Mouse (Mus musculus) heart, embryonic 13.5 days (tissue): Measurements from ENCODE around the gene Tbc1d10b. TPM values are rescaled to one million over a fixed set of nuclear protein-coding genes. Genes with fewer than 3 reads are reported as not detected.

ENCODE experiments used
- polyA plus RNA-seq: library from polyadenylated mRNA; unstranded; fragments of >200 nt; fragmentation: Nextera tagmentation; extraction: Ambion mirVana; gene quantifications from 2 replicates; pipeline ENCODE4 v1.2.1, GENCODE M21; 2015

Tbc1d10b gene
- polyA plus RNA-seq, 1 experiment from 2014 or later: 18.0 TPM

Other genes with a start within 250 kb of the Tbc1d10b start
- gene Cdipt, start 232.6 kb downstream of the Tbc1d10b start, polyA plus RNA-seq: 69.5 and 79.9 TPM in 2 replicates
- gene Cdiptos, start 232.4 kb downstream of the Tbc1d10b start, polyA plus RNA-seq: 0.59 and 1.7 TPM in 2 replicates
- 11.2 and 11.9 TPM in 2 replicates for gene Mvp, start 193.8 kb downstream of the Tbc1d10b start, polyA plus RNA-seq
- gene Pagr1b, start 192.0 kb downstream of the Tbc1d10b start, polyA plus RNA-seq: 0.38 and 0.44 TPM in 2 replicates
- gene Pagr1a, start 191.1 kb downstream of the Tbc1d10b start, polyA plus RNA-seq: 55.6 and 76.2 TPM in 2 replicates
- 13.8 and 25.7 TPM in 2 replicates for gene Gm42742, start 187.4 kb downstream of the Tbc1d10b start, polyA plus RNA-seq
- gene Prrt2, start 187.3 kb downstream of the Tbc1d10b start, polyA plus RNA-seq: 1.6 TPM in 2 replicates
- 31.0 and 34.5 TPM in 2 replicates for gene Maz, start 181.4 kb downstream of the Tbc1d10b start, polyA plus RNA-seq
- gene Kif22, start 166.0 kb downstream of the Tbc1d10b start, polyA plus RNA-seq: 72.4 and 79.2 TPM in 2 replicates
- not detected in 2 replicates for gene Zg16, start 121.1 kb downstream of the Tbc1d10b start, polyA plus RNA-seq
- 1.0 and 1.1 TPM in 2 replicates for gene AI467606, start 117.1 kb downstream of the Tbc1d10b start, polyA plus RNA-seq
- 3.2 and 4.7 TPM in 2 replicates for gene Qprt, start 86.2 kb downstream of the Tbc1d10b start, polyA plus RNA-seq
- 0.13 and 0.36 TPM in 2 replicates for gene Spn, start 70.6 kb downstream of the Tbc1d10b start, polyA plus RNA-seq
- 42.1 TPM in 2 replicates for gene Cd2bp2, start 12.4 kb downstream of the Tbc1d10b start, polyA plus RNA-seq
- gene Mylpf, start 422 bp upstream of the Tbc1d10b start, polyA plus RNA-seq: 17.0 and 24.9 TPM in 2 replicates
- gene Zfp553, start 24.6 kb upstream of the Tbc1d10b start, polyA plus RNA-seq: 21.4 and 24.1 TPM in 2 replicates
- 23.1 and 23.2 TPM in 2 replicates for gene Sept1, start 24.7 kb upstream of the Tbc1d10b start, polyA plus RNA-seq
- gene Zfp771, start 35.8 kb upstream of the Tbc1d10b start, polyA plus RNA-seq: 32.6 and 32.9 TPM in 2 replicates
- 161 and 179 TPM in 2 replicates for gene Dctpp1, start 52.2 kb upstream of the Tbc1d10b start, polyA plus RNA-seq
- gene Sephs2, start 65.6 kb upstream of the Tbc1d10b start, polyA plus RNA-seq: 57.1 and 61.6 TPM in 2 replicates
- gene Itgal, start 87.8 kb upstream of the Tbc1d10b start, polyA plus RNA-seq: 0.98 and 1.2 TPM in 2 replicates
- gene Zfp768, start 137.1 kb upstream of the Tbc1d10b start, polyA plus RNA-seq: 16.5 and 16.6 TPM in 2 replicates
- gene Zfp747, start 167.6 kb upstream of the Tbc1d10b start, polyA plus RNA-seq: 4.7 and 5.3 TPM in 2 replicates
- gene 9130019O22Rik, start 178.7 kb upstream of the Tbc1d10b start, polyA plus RNA-seq: 3.6 TPM in 2 replicates
- 4.3 and 4.9 TPM in 2 replicates for gene E430018J23Rik, start 185.2 kb upstream of the Tbc1d10b start, polyA plus RNA-seq
- gene Zfp764, start 198.4 kb upstream of the Tbc1d10b start, polyA plus RNA-seq: 4.6 and 5.0 TPM in 2 replicates
- 13.5 and 16.3 TPM in 2 replicates for gene Zfp688, start 213.6 kb upstream of the Tbc1d10b start, polyA plus RNA-seq
- 5.1 and 5.2 TPM in 2 replicates for gene Zfp689, start 240.7 kb upstream of the Tbc1d10b start, polyA plus RNA-seq